Mouse (Mus musculus): ENCODE measurements around the gene Serping1. TPM values are rescaled to one million over a fixed set of nuclear protein-coding genes. Genes with fewer than 3 reads are reported as not detected.

The Serping1 gene
- polyA plus RNA-seq (2014; fragmentation: Illumina TruSeq; extraction: RNeasy Lipid Tissue Mini Kit (QIAGEN cat#74804); ENCODE audit: low read depth, low replicate concordance) = 379 TPM

DNA sequence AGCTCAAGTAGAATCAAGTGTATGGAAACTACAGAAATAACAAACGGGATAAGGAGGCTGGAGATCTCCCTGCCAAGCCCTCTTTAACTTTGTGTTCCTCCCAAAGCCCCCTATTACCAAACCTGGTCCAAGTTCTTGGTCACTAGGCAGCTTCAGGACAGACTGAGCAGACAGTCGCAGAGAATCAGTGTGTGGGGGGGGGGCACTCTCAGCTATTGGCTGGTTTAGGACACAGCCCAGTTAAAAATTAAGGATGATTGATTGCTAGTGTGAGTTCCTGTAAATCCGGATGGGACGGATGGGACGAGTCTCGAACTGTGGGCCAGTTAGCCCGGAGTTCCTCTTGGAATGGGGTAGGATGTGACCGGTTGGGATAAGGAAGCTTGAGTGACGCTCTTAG lies at the start of gene Serping1:
Serping1 (minus strand) TSS at position 204 of the 400 bp plus-strand sequence.

DNA sequence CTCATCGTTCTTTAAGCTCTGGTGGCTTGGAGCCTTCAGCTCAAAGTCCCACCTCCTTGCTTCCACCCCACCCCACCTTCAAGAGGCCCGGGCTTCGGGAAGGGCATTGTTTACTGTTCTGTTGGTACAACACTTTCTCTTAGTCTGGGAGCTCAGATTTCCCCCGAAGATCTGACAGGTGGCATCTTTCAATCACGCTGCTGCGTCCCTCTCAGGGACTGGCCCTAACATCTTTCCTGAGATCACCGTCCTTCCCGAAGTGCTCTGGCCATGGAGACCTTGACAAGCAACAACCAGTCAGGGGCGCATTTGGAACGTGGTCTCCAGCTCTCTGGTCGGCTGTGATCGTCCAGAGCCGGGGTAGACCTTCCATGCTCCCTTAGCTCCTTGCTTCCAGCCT lies 47.3 kb upstream of the Serping1 start, which contains the start of gene Smtnl1:
Smtnl1 (minus strand) TSS at position 101 of the 400 bp plus-strand sequence.

DNA sequence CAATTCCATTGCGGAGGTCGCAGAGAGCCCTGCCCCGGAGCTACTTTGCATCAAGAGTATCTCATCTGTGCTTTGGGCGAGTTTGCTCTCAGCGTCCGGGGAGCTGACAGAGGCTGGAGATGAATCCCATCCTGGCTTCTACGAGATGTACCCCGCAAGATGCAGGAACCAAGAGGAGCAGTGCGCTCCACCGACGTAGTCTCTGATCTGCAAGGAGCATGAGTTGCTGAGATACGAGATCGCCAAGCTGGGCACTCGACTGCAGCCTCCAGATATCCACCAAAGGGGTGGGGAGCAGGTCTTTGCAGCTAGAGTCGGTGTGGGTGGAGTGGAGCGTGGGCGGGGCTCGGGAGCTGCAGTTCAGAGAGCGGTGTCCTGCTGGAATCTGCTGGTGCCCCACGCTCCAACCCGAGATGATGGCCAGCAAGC lies 23.3 kb upstream of the Serping1 start, which contains the start of gene Ube2l6:
Ube2l6 (plus strand) TSS at position 336 of the 429 bp plus-strand sequence.

DNA sequence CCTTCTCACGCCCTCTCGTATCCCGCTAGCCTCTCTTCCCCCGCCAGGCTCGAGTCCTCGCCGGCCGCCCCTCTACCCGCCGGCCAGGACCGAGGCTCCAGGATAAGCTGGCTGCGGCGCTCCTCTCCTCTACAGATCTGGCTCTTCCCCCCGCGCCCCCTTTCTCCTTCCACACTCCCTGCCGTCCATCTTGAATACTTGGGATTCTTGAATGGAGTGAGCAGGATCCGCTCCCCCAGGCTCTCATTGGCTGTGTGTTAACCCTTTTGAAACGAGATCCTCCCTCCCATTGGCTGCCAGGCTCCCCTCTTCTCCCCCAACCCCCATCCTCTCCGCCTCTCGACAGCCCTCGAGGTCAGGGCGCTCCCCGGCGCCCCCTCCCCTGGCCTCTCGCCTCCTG lies 31.7 kb downstream of the Serping1 start, which contains the start of gene Gm19426:
Gm19426 (minus strand) TSS at position 95 of the 400 bp plus-strand sequence.

DNA sequence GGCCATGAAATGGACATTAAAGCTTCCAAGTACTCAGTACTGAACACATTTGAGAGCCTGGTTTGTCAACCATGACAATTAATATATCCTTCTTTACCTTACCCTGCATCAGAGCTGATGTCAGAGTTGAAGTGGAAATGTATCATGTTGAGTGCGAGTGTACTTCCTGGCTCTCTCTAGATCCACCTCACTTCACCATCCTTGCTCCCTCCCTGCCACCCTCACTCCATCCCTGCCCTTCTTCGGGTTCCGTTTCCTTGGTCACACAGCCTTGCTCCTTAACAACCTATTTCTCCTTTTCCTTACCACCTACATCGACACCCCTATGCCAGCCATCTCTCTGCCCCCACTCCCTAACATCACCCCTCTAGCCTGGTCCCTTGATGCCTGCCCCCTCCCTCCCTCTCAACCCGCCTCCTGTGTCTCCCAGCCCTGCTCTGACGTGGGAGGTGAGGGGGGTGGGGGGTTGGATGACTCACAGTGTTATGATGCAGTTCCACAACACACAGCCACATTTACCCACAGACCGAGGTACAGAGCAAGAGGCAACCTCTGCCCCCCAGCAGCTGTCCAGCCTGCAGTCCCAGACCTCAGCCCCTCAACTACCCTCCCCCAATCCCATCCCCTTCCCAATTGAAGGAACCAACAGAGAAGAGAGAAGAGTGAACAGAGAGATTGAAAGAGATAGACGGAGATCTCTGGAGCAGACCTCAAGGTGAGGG lies 41.5 kb downstream of the Serping1 start, which contains the start of gene Ypel4:
Ypel4 (plus strand) TSS at position 480 of the 722 bp plus-strand sequence.

DNA sequence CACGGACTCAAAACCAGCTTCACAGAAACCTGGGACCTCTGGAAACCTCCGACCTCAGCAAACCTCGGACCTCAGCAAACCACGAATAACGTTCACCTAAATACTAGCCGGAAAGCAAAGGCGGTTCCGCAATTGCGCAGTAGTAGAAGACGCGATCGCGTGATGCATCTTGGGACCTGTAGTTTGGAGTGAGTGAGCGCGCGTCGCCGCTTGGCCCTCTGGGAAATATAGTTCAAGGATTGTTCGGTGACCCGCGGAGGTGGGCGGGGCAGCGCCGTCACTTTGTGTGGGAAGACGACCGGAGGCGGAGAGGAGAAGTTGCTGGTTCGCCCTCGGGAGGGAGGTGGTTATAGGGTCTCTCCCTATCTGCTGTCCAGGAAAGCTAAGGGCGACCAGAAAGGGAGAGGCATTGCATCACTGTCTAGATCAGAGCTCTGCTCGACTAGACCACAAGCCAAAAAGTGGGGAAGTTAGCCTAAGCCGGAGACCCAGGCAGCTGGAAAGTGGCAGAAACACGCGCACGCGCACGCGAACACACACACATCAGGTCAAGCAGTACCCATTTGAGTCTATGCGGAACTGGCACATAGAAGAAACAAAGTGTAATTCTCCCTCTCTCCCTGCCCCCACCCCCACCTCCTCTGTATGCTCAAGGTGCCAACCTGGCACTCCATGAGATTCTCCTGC lies 47.9 kb downstream of the Serping1 start, which contains the start of gene Clp1:
Clp1 (minus strand) TSS at position 179 of the 687 bp plus-strand sequence.

Other genes starting within 250 kb of the Serping1 start
- gene Ctnnd1, start 124.7 kb downstream of the Serping1 start, polyA plus RNA-seq (2014; fragmentation: Illumina TruSeq; extraction: RNeasy Lipid Tissue Mini Kit (QIAGEN cat#74804); ENCODE audit: low read depth, low replicate concordance) = 89.6 TPM
- gene Btbd18, start 116.4 kb downstream of the Serping1 start, polyA plus RNA-seq (2014; fragmentation: Illumina TruSeq; extraction: RNeasy Lipid Tissue Mini Kit (QIAGEN cat#74804); ENCODE audit: low read depth, low replicate concordance) = not detected
- gene Selenoh, start 104.7 kb downstream of the Serping1 start, polyA plus RNA-seq (2014; fragmentation: Illumina TruSeq; extraction: RNeasy Lipid Tissue Mini Kit (QIAGEN cat#74804); ENCODE audit: low read depth, low replicate concordance) = 38.3 TPM
- not detected for gene Gm28635, start 97.4 kb downstream of the Serping1 start, polyA plus RNA-seq (2014; fragmentation: Illumina TruSeq; extraction: RNeasy Lipid Tissue Mini Kit (QIAGEN cat#74804); ENCODE audit: low read depth, low replicate concordance)
- gene Med19, start 97.0 kb downstream of the Serping1 start, polyA plus RNA-seq (2014; fragmentation: Illumina TruSeq; extraction: RNeasy Lipid Tissue Mini Kit (QIAGEN cat#74804); ENCODE audit: low read depth, low replicate concordance) = 27.6 TPM
- gene Tmx2, start 96.3 kb downstream of the Serping1 start, polyA plus RNA-seq (2014; fragmentation: Illumina TruSeq; extraction: RNeasy Lipid Tissue Mini Kit (QIAGEN cat#74804); ENCODE audit: low read depth, low replicate concordance) = 86.7 TPM
- 52.8 TPM for gene Zdhhc5, start 60.3 kb downstream of the Serping1 start, polyA plus RNA-seq (2014; fragmentation: Illumina TruSeq; extraction: RNeasy Lipid Tissue Mini Kit (QIAGEN cat#74804); ENCODE audit: low read depth, low replicate concordance)
- gene Clp1, start 48.1 kb downstream of the Serping1 start, polyA plus RNA-seq (2014; fragmentation: Illumina TruSeq; extraction: RNeasy Lipid Tissue Mini Kit (QIAGEN cat#74804); ENCODE audit: low read depth, low replicate concordance) = 16.6 TPM
- gene Ypel4, start 41.4 kb downstream of the Serping1 start, polyA plus RNA-seq (2014; fragmentation: Illumina TruSeq; extraction: RNeasy Lipid Tissue Mini Kit (QIAGEN cat#74804); ENCODE audit: low read depth, low replicate concordance) = 2.2 TPM
- 4.8 TPM for gene Gm19426, start 31.8 kb downstream of the Serping1 start, polyA plus RNA-seq (2014; fragmentation: Illumina TruSeq; extraction: RNeasy Lipid Tissue Mini Kit (QIAGEN cat#74804); ENCODE audit: low read depth, low replicate concordance)
- 23.1 TPM for gene Ube2l6, start 23.4 kb upstream of the Serping1 start, polyA plus RNA-seq (2014; fragmentation: Illumina TruSeq; extraction: RNeasy Lipid Tissue Mini Kit (QIAGEN cat#74804); ENCODE audit: low read depth, low replicate concordance)
- gene Smtnl1, start 47.2 kb upstream of the Serping1 start, polyA plus RNA-seq (2014; fragmentation: Illumina TruSeq; extraction: RNeasy Lipid Tissue Mini Kit (QIAGEN cat#74804); ENCODE audit: low read depth, low replicate concordance) = 0.29 TPM
- gene Timm10, start 51.6 kb upstream of the Serping1 start, polyA plus RNA-seq (2014; fragmentation: Illumina TruSeq; extraction: RNeasy Lipid Tissue Mini Kit (QIAGEN cat#74804); ENCODE audit: low read depth, low replicate concordance) = 27.3 TPM
- 23.5 TPM for gene Slc43a1, start 63.4 kb upstream of the Serping1 start, polyA plus RNA-seq (2014; fragmentation: Illumina TruSeq; extraction: RNeasy Lipid Tissue Mini Kit (QIAGEN cat#74804); ENCODE audit: low read depth, low replicate concordance)
- gene Rtn4rl2, start 111.3 kb upstream of the Serping1 start, polyA plus RNA-seq (2014; fragmentation: Illumina TruSeq; extraction: RNeasy Lipid Tissue Mini Kit (QIAGEN cat#74804); ENCODE audit: low read depth, low replicate concordance) = 1.9 TPM
- gene Slc43a3, start 161.1 kb upstream of the Serping1 start, polyA plus RNA-seq (2014; fragmentation: Illumina TruSeq; extraction: RNeasy Lipid Tissue Mini Kit (QIAGEN cat#74804); ENCODE audit: low read depth, low replicate concordance) = 81.5 TPM
- not detected for gene Prg2, start 205.0 kb upstream of the Serping1 start, polyA plus RNA-seq (2014; fragmentation: Illumina TruSeq; extraction: RNeasy Lipid Tissue Mini Kit (QIAGEN cat#74804); ENCODE audit: low read depth, low replicate concordance)
- not detected for gene Prg3, start 212.8 kb upstream of the Serping1 start, polyA plus RNA-seq (2014; fragmentation: Illumina TruSeq; extraction: RNeasy Lipid Tissue Mini Kit (QIAGEN cat#74804); ENCODE audit: low read depth, low replicate concordance)

Measured in adipose tissue, adult 10 weeks (tissue).